Mouse (Mus musculus) lung, adult 2 months (tissue): ENCODE measurements at regions not wholly inside any gene's neighbourhood (a gene's known extent, or its start where the extent isn't known, plus 50 kb on each side); places are given as distances from the start of the nearest gene placed in this dataset.

Experiments
- CTCF ChIP-seq: fragments of 200-500 bp; IDR thresholded peaks from 2 replicates; pipeline ENCODE4 v1.5.1; 2011; ENCODE audit warnings: mild to moderate bottlenecking, low read length, control low read depth; ENCODE audit not compliant: insufficient read depth
- POLR2A ChIP-seq: fragments of 200-500 bp; IDR thresholded peaks from 2 replicates; pipeline ENCODE4 v1.6.1; 2011; ENCODE audit warnings: low read depth, mild to moderate bottlenecking, control low read depth, low read length, borderline replicate concordance; ENCODE audit errors: extremely low read depth

DNA sequence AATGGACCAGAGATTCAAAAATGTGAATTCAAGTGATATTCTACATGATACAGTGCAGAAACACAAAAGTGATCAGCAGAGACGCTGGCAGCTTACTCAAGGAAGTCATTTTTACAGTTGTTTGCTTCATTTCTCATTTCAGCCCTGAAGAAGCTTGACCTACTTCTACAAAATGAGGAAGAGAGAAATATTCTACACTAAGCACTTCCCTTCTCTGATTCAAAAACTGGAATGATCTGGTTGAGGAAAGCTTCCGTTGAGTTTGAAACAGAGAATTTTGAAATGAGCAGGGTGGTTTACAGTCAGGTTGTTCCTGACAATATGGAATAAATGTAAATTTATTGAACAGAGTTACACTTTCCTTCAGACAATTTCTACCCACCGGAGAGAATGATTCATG is 478.1 kb upstream of the Alcam start:
- TF ChIP-seq POLR2A (no peak), CTCF (no peak)
